Mouse (Mus musculus) liver, adult 2 months (tissue): ENCODE results near the gene Lin37. TPM values are rescaled to one million over a fixed set of nuclear protein-coding genes. Genes with fewer than 3 reads are reported as not detected.

Source experiments
- DNase-seq: peaks from one replicate; pipeline ENCODE4 v3.0.0-alpha.2; 2011; ENCODE audit warnings: low read depth, low spot score; ENCODE audit errors: extremely low read depth
- H3K27ac ChIP-seq: fragments of 200-500 bp; replicated peaks from 2 replicates; pipeline ENCODE4 v1.5.1; 2012; ENCODE audit warnings: low read depth, mild to moderate bottlenecking, control low read depth, inconsistent platforms, low read length; ENCODE audit not compliant: insufficient read depth
- H3K27me3 ChIP-seq: fragments of 200-500 bp; 2 replicates; pipeline ENCODE4 v1.6.1; 2012; ENCODE audit warnings: mild to moderate bottlenecking, moderate library complexity, low read length, inconsistent platforms; ENCODE audit not compliant: control insufficient read depth, insufficient read depth
- H3K36me3 ChIP-seq: fragments of 200-500 bp; 2 replicates; pipeline ENCODE4 v1.6.1; 2012; ENCODE audit warnings: low read length, inconsistent platforms; ENCODE audit not compliant: control insufficient read depth, insufficient read depth
- H3K4me1 ChIP-seq: fragments of 200-500 bp; 2 replicates; pipeline ENCODE4 v1.6.1; 2011; ENCODE audit warnings: low read length; ENCODE audit not compliant: control insufficient read depth, insufficient read depth
- H3K4me3 ChIP-seq: fragments of 200-500 bp; 2 replicates; pipeline ENCODE4 v1.5.1; 2011; ENCODE audit warnings: low read depth, mild to moderate bottlenecking, control low read depth, low read length, moderate library complexity; ENCODE audit not compliant: insufficient read depth
- H3K79me2 ChIP-seq: fragments of 200-500 bp; 2 replicates; pipeline ENCODE4 v1.6.1; 2012; ENCODE audit warnings: inconsistent platforms, mild to moderate bottlenecking, low read length, moderate library complexity; ENCODE audit not compliant: control insufficient read depth, insufficient read depth
- H3K9ac ChIP-seq: fragments of 200-500 bp; 2 replicates; pipeline ENCODE4 v1.6.1; 2012; ENCODE audit warnings: low read depth, mild to moderate bottlenecking, control low read depth, inconsistent platforms, low read length
- CTCF ChIP-seq: fragments of 200-500 bp; IDR thresholded peaks from 2 replicates; pipeline ENCODE4 v1.5.1; 2011; ENCODE audit warnings: low read depth, low read length, control low read depth
- POLR2A ChIP-seq: fragments of 200-500 bp; IDR thresholded peaks from 2 replicates; pipeline ENCODE4 v1.6.1; 2011; ENCODE audit warnings: low read length, control low read depth; ENCODE audit not compliant: insufficient read depth; ENCODE audit errors: extremely low read depth
- WGBS: fragments of 180-500 bp; shearing (Covaris S2); methylation state at CpG from one replicate; pipeline ENCODE4 v1.1.7; 2018; 5-methylcytosine and 5-hydroxymethylcytosine counted together
- polyA plus RNA-seq: library from polyadenylated mRNA; depleted of rRNA; stranded (reverse); fragments of >200 nt; gene quantifications from 2 replicates; pipeline ENCODE4 v1.2.3, GENCODE M21; 2012
- total RNA-seq: library from RNA; depleted of rRNA; stranded (reverse); fragments of >200 nt; gene quantifications from 2 replicates; pipeline ENCODE4 v1.2.3, GENCODE M21; 2014

Gene Lin37
- total and polyA plus RNA-seq, 2 experiments = 2.7 to 22.4 TPM

GRCm38 (mm10) chr7:30564970-30565571 lies 5.4 kb upstream of the Lin37 start, which contains the start of gene Igflr1:
Gene Igflr1 (plus strand): TSS chr7:30565427.
- no peak within 1 kb of the TSS for H3K27ac ChIP-seq

GRCm38 (mm10) chr7:30563906-30564280 lies 4.3 kb upstream of the Lin37 start:
- peaks cover 9% of the 10 kb centered on the region for H3K4me1 ChIP-seq
- no peaks in the 10 kb centered on the region for H3K27me3 ChIP-seq
- no peak overlapping the region for H3K9ac ChIP-seq
- H3K36me3 ChIP-seq = peaks cover 4% of the 10 kb centered on the region; the same call in 1 of the 2 replicates
- TF ChIP-seq POLR2A (no peak), CTCF (no peak)
- no peak overlapping the region for H3K27ac ChIP-seq
- H3K4me3 ChIP-seq = peak overlapping the region; percentile 75
- no peak for DNase-seq
- no peaks in the 10 kb centered on the region for H3K79me2 ChIP-seq
- 32% methylated on average over 6 of the region's 6 CpGs for WGBS

More at GRCm38 (mm10) chr7:30564970-30565571, 5.4 kb upstream of the Lin37 start, which contains the start of gene Igflr1:
- no peaks in the 10 kb centered on the region for H3K27me3 ChIP-seq
- no peaks in the 10 kb centered on the region for H3K79me2 ChIP-seq
- H3K36me3 ChIP-seq = peaks cover 9% of the 10 kb centered on the region; the same call in 1 of the 2 replicates
- no peak within 1 kb of the TSS for H3K9ac ChIP-seq
- WGBS = 96% methylated on average over 12 of the region's 12 CpGs
- no peak within 1 kb of the TSS for H3K4me3 ChIP-seq
- TF ChIP-seq CTCF = no peak
- no peak for DNase-seq
- peaks cover 9% of the 10 kb centered on the region for H3K4me1 ChIP-seq

GRCm38 (mm10) chr7:30563117-30563905 lies 3.7 kb upstream of the Lin37 start, which contains the start of the genes U2af1l4, Gm49396 and Psenen:
Gene U2af1l4 (plus strand): TSS chr7:30563301.
Gene Gm49396 (plus strand): TSS chr7:30563344.
Gene Psenen (minus strand): TSS chr7:30563627.
- Histone ChIP-seq H3K27ac (peak within 1 kb of the TSS; percentile 89), H3K4me1 (peaks cover 12% of the 10 kb centered on the region), H3K9ac (peak within 1 kb of the TSS; percentile 83), H3K4me3 (peak within 1 kb of the TSS; percentile 75), H3K36me3 (no peaks in the 10 kb centered on the region), H3K79me2 (no peaks in the 10 kb centered on the region), H3K27me3 (no peaks in the 10 kb centered on the region)
- TF ChIP-seq POLR2A = 0 out of 2 replicates have a peak, but pooled peaks have one; percentile 11
- TF ChIP-seq CTCF = no peak
- DNase-seq = peak; percentile 93
- WGBS = under 1% methylated on average over 45 of the region's 45 CpGs

- peak; percentile 56 for DNase-seq
- Histone ChIP-seq H3K79me2 (no peaks in the 10 kb centered on the region), H3K36me3 (no peaks in the 10 kb centered on the region), H3K4me3 (peak overlapping the region; percentile 61), H3K27ac (peak overlapping the region; percentile 85), H3K9ac (peak overlapping the region; percentile 83), H3K4me1 (peaks cover 15% of the 10 kb centered on the region), H3K27me3 (no peaks in the 10 kb centered on the region)
- TF ChIP-seq CTCF = no peak
- no peak for TF ChIP-seq POLR2A
- WGBS = under 1% methylated on average over 27 of the region's 27 CpGs
Measured at GRCm38 (mm10) chr7:30562526-30563116, 3.0 kb upstream of the Lin37 start.

GRCm38 (mm10) chr7:30560296-30560695 lies 658 bp upstream of the Lin37 start:
- Histone ChIP-seq H3K79me2 (no peaks in the 10 kb centered on the region), H3K36me3 (peaks cover 5% of the 10 kb centered on the region; the same call in 1 of the 2 replicates), H3K4me3 (no peak overlapping the region), H3K27me3 (no peaks in the 10 kb centered on the region), H3K4me1 (peaks cover 15% of the 10 kb centered on the region), H3K27ac (peak overlapping the region; percentile 27; the same call in 1 of the 2 replicates), H3K9ac (no peak overlapping the region)
- DNase-seq = peak; percentile 28
- TF ChIP-seq CTCF (no peak), POLR2A (no peak)
- WGBS = 50% methylated on average over 2 of the region's 2 CpGs
